Mouse (Mus musculus) liver, embryonic 12.5 days (tissue): ENCODE results near the gene Fscn2. TPM values are rescaled to one million over a fixed set of nuclear protein-coding genes. Genes with fewer than 3 reads are reported as not detected.
A peak's percentile ranks its signal among the peaks of the same experiment; 100 is the strongest.
"Not testable (repeated sequence)": the region's sequence is repeated elsewhere in the genome, so short reads cannot be mapped to it uniquely, and the experiment has no call there.

Experiments
- ATAC-seq: fragments of 200-750 bp; cut with Nextera tagmentation; 2 replicates; pipeline ENCODE4 v1.8.0; 2017; ENCODE audit warnings: moderate number of reproducible peaks, mild to moderate bottlenecking, moderate library complexity
- H3K27ac ChIP-seq: fragments of 300-500 bp; sonication (generic); 2 replicates; pipeline ENCODE4 v1.5.1; 2016; ENCODE audit warnings: mild to moderate bottlenecking
- H3K27me3 ChIP-seq: fragments of 300-500 bp; sonication (generic); replicated peaks from 2 replicates; pipeline ENCODE4 v1.6.1; 2016; ENCODE audit warnings: mild to moderate bottlenecking, moderate library complexity
- H3K36me3 ChIP-seq: fragments of 300-500 bp; sonication (generic); 2 replicates; pipeline ENCODE4 v1.6.1; 2016; ENCODE audit warnings: mild to moderate bottlenecking, moderate library complexity
- H3K4me1 ChIP-seq: fragments of 300-500 bp; sonication (generic); 2 replicates; pipeline ENCODE4 v1.6.1; 2016
- H3K4me2 ChIP-seq: fragments of 300-500 bp; sonication (generic); 2 replicates; pipeline ENCODE4 v1.6.1; 2016; ENCODE audit warnings: mild to moderate bottlenecking, moderate library complexity
- H3K4me3 ChIP-seq: fragments of 300-500 bp; sonication (generic); 2 replicates; pipeline ENCODE4 v1.5.1; 2016; ENCODE audit warnings: mild to moderate bottlenecking, moderate library complexity
- H3K9ac ChIP-seq: fragments of 300-500 bp; sonication (generic); 2 replicates; pipeline ENCODE4 v1.6.1; 2016; ENCODE audit warnings: mild to moderate bottlenecking, moderate library complexity
- H3K9me3 ChIP-seq: fragments of 300-500 bp; sonication (generic); replicated peaks from 2 replicates; pipeline ENCODE4 v1.6.1; 2016; ENCODE audit warnings: mild to moderate bottlenecking, moderate library complexity
- WGBS: fragments of 180-500 bp; shearing (Covaris S2); methylation state at CpG from one replicate; pipeline ENCODE4 v1.1.7; 2016; ENCODE audit not compliant: insufficient replicate concordance; 5-methylcytosine and 5-hydroxymethylcytosine counted together
- polyA plus RNA-seq: library from polyadenylated mRNA; unstranded; fragments of >200 nt; fragmentation: Nextera tagmentation; extraction: Ambion mirVana; gene quantifications from 2 replicates; pipeline ENCODE4 v1.2.1, GENCODE M21; 2016

The Fscn2 gene
- polyA plus RNA-seq, 1 experiment from 2014 or later: 0.18 TPM

- peak within 1 kb of the TSS; percentile 98 for H3K27ac ChIP-seq
- WGBS: 4% methylated on average over 93 of the region's 103 CpGs
- H3K4me3 ChIP-seq: peak within 1 kb of the TSS; percentile 99
- peak within 1 kb of the TSS; percentile 100 for H3K4me2 ChIP-seq
- peak within 1 kb of the TSS; percentile 100 for H3K9ac ChIP-seq
- ATAC-seq: peak; percentile 74
- peaks cover 16% of the 10 kb centered on the region for H3K36me3 ChIP-seq
- peaks cover 66% of the 10 kb centered on the region for H3K4me1 ChIP-seq
- H3K27me3 ChIP-seq: peaks cover 32% of the 10 kb centered on the region
- H3K9me3 ChIP-seq: no peaks in the 10 kb centered on the region
Observed at GRCm38 (mm10) chr11:120347791-120348683, 13.3 kb upstream of the Fscn2 start, which contains the start of gene Actg1. TSS of gene Actg1 (minus strand) at chr11:120348542.

GRCm38 (mm10) chr11:120348684-120349370, 12.5 kb upstream of the Fscn2 start:
- Histone ChIP-seq H3K4me2 (peak overlapping the region; percentile 100), H3K4me3 (peak overlapping the region; percentile 99), H3K36me3 (peaks cover 16% of the 10 kb centered on the region), H3K9me3 (no peaks in the 10 kb centered on the region), H3K9ac (peak overlapping the region; percentile 100), H3K27ac (peak overlapping the region; percentile 98), H3K27me3 (peaks cover 32% of the 10 kb centered on the region), H3K4me1 (peaks cover 74% of the 10 kb centered on the region)
- peak; percentile 2; the same call in 1 of the 2 replicates for ATAC-seq
- WGBS: 3% methylated on average over 46 of the region's 53 CpGs

- Histone ChIP-seq H3K9ac (peak overlapping the region; percentile 100), H3K27me3 (peaks cover 32% of the 10 kb centered on the region), H3K4me3 (peak overlapping the region; percentile 99), H3K4me2 (peak overlapping the region; percentile 100), H3K4me1 (peaks cover 75% of the 10 kb centered on the region), H3K27ac (peak overlapping the region; percentile 98), H3K9me3 (no peaks in the 10 kb centered on the region), H3K36me3 (peaks cover 16% of the 10 kb centered on the region)
- no peak for ATAC-seq
- 3% methylated on average over 16 of the region's 16 CpGs for WGBS
Observed at GRCm38 (mm10) chr11:120349371-120349985, 11.9 kb upstream of the Fscn2 start.

- Histone ChIP-seq H3K9ac (peak overlapping the region; percentile 100), H3K9me3 (no peaks in the 10 kb centered on the region), H3K4me2 (peak overlapping the region; percentile 100), H3K4me3 (peak overlapping the region; percentile 99), H3K36me3 (peaks cover 14% of the 10 kb centered on the region), H3K27ac (peak overlapping the region; percentile 98), H3K27me3 (peaks cover 32% of the 10 kb centered on the region), H3K4me1 (peaks cover 78% of the 10 kb centered on the region)
- peak; percentile 16 for ATAC-seq
- WGBS: under 1% methylated on average over 68 of the region's 68 CpGs
Observed at GRCm38 (mm10) chr11:120349986-120350702, 11.2 kb upstream of the Fscn2 start.

- H3K27ac ChIP-seq: peak overlapping the region; percentile 98
- no peak for ATAC-seq
- peak overlapping the region; percentile 99 for H3K4me3 ChIP-seq
- WGBS: 41% methylated on average over 11 of the region's 11 CpGs
- H3K9me3 ChIP-seq: no peaks in the 10 kb centered on the region
- H3K36me3 ChIP-seq: peaks cover 10% of the 10 kb centered on the region
- peak overlapping the region; percentile 100 for H3K4me2 ChIP-seq
- H3K9ac ChIP-seq: peak overlapping the region; percentile 100
- peaks cover 80% of the 10 kb centered on the region for H3K4me1 ChIP-seq
- H3K27me3 ChIP-seq: peaks cover 32% of the 10 kb centered on the region
Observed at GRCm38 (mm10) chr11:120350711-120351110, 10.6 kb upstream of the Fscn2 start.

- no peak for ATAC-seq
- H3K4me2 ChIP-seq: no peak overlapping the region
- H3K9me3 ChIP-seq: no peaks in the 10 kb centered on the region
- H3K36me3 ChIP-seq: peaks cover 8% of the 10 kb centered on the region
- WGBS: 81% methylated on average over 10 of the region's 10 CpGs
- H3K27ac ChIP-seq: peak overlapping the region; percentile 98
- no peak overlapping the region for H3K9ac ChIP-seq
- peaks cover 32% of the 10 kb centered on the region for H3K27me3 ChIP-seq
- peaks cover 86% of the 10 kb centered on the region for H3K4me1 ChIP-seq
- no peak overlapping the region for H3K4me3 ChIP-seq
Observed at GRCm38 (mm10) chr11:120351250-120352092, 9.9 kb upstream of the Fscn2 start.

GRCm38 (mm10) chr11:120352093-120352350, 9.3 kb upstream of the Fscn2 start:
- not testable (repeated sequence) for H3K27ac ChIP-seq, ATAC-seq
- 91% methylated on average over 5 of the region's 5 CpGs for whole genome bisulfite sequencing

GRCm38 (mm10) chr11:120352571-120353290, 8.6 kb upstream of the Fscn2 start:
- H3K4me3 ChIP-seq: no peak overlapping the region
- H3K4me2 ChIP-seq: peak overlapping the region; percentile 71
- H3K4me1 ChIP-seq: peaks cover 88% of the 10 kb centered on the region
- ATAC-seq: no peak
- no peaks in the 10 kb centered on the region for H3K9me3 ChIP-seq
- H3K27me3 ChIP-seq: peaks cover 32% of the 10 kb centered on the region
- H3K27ac ChIP-seq: peak overlapping the region; percentile 94
- WGBS: 65% methylated on average over 13 of the region's 13 CpGs
- peak overlapping the region; percentile 72 for H3K9ac ChIP-seq
- no peaks in the 10 kb centered on the region for H3K36me3 ChIP-seq

More at GRCm38 (mm10) chr11:120352093-120352350, 9.3 kb upstream of the Fscn2 start:
- H3K9me3 ChIP-seq, H3K4me2 ChIP-seq, H3K36me3 ChIP-seq, H3K9ac ChIP-seq, H3K4me3 ChIP-seq: not testable (repeated sequence)
- H3K27me3 ChIP-seq: peaks cover 32% of the 10 kb centered on the region
- peaks cover 88% of the 10 kb centered on the region for H3K4me1 ChIP-seq

- peak; percentile 92 for ATAC-seq
- Histone ChIP-seq H3K36me3 (no peaks in the 10 kb centered on the region), H3K4me1 (peaks cover 96% of the 10 kb centered on the region), H3K9ac (peak overlapping the region; percentile 72), H3K4me2 (peak overlapping the region; percentile 71), H3K27ac (peak overlapping the region; percentile 94), H3K27me3 (peaks cover 32% of the 10 kb centered on the region), H3K4me3 (peak overlapping the region; percentile 34), H3K9me3 (no peaks in the 10 kb centered on the region)
- WGBS: 10% methylated on average over 26 of the region's 26 CpGs
Observed at GRCm38 (mm10) chr11:120353500-120354303, 7.6 kb upstream of the Fscn2 start.
